Mouse (Mus musculus) WW6 (cell line): ENCODE measurements at regions not wholly inside any gene's neighbourhood (a gene's known extent, or its start where the extent isn't known, plus 50 kb on each side); places are given as distances from the start of the nearest gene placed in this dataset.

Experiments used
- DNase-seq: peaks from one replicate; pipeline ENCODE4 v3.0.0-alpha.2; 2013; ENCODE audit warnings: low read depth, low spot score

DNA sequence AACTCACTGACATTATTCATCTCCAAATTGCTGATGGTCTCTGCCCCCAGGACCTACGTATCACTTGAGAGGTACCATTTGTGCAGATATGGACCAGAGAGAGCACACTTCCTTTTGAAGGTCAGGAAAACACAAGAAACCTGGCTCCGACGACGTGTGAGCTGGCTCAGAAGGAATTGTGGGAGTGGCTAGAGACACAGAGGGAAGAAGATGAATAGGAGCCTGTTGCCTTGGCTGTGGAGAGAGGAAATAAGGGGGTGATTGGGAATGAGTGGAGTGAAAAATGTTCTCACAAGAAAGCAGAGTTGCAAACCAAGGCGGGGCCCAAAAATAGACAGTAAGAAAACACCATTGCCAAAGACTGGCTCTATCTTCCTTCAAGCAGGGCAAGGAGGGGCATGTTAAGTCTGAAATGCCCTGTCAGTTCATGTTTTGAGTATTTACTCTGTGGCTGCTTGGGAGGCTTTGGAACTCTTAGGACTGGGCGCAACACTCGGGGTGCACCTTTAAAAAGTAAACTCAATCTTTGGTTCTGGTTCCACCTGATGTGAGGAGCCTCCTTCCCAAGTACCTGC is 111.6 kb upstream of the Mylip start:
- no peak for DNase-seq

DNA sequence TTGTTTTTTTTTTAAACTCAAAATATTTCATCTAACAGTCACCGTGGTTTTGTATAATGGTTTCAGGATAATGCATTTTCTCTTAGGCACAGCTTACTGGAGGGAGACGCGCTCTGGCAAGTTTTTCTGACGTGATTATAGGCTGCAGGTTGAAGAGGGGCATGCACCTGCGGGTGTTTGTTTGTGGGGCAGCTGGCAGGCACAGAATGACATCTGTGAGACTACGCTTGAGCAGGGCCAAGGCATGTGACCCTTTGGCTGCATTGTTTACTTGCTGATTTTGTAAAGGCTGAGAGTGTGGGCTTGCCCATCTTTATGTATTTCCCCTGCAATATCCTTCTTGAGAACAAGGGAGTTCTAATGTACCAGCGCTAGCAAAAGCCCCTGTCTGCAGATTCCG is 108.4 kb upstream of the Mylip start:
- DNase-seq = no peak

DNA sequence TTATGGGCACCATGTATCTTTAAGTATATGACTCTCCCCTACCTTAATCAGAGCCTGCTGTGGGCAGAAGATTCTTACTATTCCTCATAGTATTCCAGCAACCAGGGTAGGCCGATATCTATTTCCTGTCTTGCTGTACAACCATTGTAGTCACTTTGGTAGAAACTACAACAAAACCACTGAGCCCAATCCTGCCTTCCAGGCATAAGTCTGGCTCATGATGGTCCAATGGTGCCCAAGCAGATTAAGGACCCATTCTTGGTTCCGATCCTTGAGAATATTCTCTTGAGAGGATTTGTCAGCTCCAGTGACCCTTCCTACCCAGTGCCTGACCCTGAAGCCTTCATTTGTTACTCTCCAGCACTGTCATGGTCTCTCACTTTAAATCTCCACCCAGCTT is 102.9 kb upstream of the Mylip start:
- no peak for DNase-seq

DNA sequence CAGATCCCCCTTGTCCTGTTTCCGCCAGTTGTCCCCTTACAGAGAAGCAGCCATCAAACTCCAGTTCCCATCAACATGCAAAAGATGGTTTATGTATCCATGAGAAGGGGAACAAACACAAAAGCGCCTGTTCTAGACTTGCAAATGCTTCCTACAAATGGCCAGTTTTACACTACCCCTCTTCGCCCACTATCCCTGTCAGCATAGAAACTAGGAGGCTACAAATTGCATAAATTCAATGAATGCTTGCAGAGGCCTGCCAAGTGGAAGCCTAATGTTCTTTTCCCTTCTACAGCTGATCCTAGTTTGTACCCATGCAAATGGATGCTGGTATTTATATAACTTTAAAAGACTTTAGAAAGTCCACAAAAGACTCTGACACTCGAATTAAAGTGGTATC is 102.3 kb upstream of the Mylip start:
- DNase-seq = no peak

DNA sequence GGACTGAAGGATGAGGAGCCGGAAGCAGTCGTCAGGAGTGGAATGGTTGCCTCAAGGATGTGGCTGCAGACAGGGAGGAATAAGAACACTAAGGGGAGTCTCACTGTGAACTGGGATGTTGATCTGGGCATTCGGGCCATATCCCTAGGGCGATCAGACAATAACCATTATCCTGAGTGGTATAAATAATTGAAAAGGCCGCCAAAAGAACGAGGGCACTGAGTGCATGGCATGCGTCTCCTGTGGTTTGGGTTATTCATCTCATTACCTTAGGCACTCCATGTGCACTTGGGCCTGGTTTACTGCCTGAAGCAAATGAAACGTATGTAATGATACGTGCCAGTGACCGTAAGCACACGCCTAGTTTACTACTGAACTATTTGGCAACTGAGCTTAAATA is 99.6 kb upstream of the Mylip start:
- no peak for DNase-seq

DNA sequence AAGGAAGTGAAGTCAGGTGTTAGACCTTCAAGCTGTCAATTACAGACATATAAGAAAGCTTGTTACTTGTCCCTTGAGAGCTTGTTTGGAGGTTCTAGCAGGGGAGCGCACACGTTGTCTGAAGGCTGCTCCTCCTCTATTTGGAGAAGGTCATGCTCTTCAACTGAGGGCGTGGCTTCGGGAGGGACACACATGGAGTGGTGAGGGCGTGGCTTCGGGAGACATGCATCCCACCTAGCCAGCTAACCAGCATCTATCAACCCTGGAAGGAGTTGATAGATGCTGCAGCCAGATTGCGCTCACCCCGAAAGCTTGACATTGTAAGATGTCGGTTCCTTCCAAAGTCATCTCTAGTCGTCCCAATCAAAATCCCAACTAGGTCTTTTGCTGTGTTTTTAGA is 94.9 kb upstream of the Mylip start:
- DNase-seq = no peak

DNA sequence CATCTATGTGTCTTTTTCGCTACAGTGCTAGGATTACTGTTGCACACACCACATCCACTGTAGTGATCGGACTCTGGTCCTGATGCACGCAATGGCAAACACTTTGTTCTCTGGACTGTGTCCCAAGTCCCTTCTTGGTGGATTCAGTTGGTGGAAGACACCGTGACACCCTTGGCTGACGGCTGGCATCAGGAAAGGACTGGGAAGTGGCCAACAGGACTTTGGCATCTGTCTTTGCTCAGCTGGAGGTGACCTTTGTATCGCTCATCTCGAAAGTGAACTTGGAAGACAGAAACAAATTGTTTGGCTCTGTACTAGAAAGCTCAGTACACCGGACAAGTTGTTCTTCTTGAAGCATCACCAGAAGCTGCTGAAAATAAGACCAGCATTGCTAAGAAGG is 88.9 kb upstream of the Mylip start:
- DNase-seq = no peak

DNA sequence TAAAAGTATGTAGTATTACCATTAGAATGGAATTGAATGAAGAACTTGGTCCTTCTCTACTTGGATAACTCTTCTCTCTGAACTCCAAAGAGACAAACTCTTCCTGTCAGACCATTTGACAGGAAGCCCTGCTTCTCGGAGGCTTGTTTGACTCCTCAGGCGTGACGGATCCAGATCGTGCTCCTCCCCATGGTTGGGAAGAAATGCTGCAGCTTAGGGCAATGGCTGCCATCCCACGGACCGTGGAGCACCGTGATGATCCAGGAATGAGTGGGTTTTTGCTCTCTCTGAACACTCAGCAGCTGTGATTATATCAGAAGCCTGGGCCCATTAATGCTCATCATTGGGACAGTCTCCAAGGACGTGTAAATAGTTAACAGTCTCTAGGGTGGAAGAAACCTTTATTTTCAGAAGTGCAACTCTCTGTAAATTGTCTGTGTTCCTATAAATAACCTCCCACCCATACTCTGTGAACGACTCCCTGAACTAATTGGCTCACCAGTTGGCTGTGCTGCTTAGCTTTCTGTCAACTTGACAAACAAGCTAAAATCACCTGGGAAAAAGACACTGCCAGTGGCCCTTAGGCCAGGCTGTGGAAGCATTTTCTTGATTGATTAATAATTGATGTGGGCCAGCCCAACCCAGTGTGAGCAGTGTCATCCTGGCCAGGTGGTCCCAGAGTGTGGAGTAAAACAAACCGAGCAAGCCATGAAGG is 88.2 kb upstream of the Mylip start:
- DNase-seq = no peak

DNA sequence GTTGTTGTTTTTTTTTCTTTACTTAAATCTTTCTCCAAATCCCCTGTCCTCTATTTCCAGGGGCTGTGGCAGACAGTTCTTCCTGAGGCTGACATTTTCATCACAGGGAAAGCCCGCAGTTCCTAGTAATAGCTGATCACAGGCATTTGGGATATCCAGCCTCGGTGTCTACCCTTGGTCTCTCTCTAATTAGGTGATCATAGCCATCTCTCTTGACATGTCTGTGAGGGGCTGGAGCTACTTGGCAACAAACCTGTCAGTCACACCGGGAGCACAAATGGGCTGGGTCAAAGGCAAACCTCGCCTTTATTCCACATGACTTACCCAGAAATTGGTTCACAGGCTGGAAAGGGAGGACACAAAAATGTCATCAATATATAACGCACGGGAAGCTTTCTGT is 86.7 kb upstream of the Mylip start:
- no peak for DNase-seq

DNA sequence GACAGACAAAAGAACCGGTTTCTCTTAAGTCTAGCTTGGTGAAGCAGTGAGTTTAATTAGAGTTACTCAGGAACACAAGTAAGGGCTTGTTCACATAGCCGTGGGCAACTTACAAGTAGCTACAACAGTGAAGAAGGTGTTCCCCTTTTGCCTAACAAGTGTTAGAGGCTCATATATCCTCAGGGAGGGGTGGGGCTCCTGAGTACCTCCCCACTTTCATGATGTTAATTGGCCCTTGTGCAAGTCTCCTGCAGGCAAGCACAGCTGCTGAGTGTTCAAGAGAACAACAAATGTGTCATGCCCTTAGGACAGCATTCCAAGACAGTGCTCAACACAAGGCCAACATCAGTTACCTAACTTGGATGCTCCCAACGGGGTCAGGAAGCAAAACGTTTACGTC is 83.4 kb upstream of the Mylip start:
- peak; percentile 33 for DNase-seq

DNA sequence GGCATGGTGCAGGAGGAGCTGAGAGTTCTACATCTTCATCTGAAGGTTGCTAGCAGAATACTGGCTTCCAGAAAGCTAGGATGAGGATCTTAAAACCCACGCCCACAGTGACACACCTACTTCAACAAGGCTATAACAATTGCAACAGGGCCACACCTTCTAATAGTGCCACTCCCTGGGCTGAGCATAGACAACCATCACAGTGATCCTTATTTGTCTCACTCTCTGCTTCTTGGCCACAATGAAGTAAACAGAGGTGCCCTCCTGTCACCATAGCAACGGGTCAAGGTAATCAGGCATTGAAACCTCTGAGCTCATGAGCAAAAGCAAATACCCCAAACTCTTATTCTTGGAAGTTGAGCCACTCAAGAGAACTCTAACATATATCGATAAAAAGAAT is 82.3 kb upstream of the Mylip start:
- no peak for DNase-seq

DNA sequence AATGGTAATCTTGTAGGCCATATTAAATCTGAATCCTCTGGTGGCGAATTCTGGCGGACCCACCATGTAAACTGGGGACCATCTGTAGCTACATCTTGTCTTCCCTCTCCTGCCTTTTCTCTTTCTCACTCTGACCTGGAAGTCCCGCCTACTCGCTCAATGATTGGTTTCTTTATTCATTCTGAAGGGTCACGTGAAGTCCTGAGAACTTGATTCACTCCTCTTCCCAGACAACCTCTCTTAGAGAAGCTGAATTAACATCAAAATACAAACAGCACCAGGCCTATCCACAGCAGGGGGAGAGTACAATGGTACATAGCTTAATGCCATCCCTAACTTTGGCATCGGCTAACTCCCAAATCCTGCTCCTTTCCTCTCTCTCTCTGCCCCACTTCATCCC is 69.9 kb upstream of the Mylip start:
- DNase-seq = no peak

DNA sequence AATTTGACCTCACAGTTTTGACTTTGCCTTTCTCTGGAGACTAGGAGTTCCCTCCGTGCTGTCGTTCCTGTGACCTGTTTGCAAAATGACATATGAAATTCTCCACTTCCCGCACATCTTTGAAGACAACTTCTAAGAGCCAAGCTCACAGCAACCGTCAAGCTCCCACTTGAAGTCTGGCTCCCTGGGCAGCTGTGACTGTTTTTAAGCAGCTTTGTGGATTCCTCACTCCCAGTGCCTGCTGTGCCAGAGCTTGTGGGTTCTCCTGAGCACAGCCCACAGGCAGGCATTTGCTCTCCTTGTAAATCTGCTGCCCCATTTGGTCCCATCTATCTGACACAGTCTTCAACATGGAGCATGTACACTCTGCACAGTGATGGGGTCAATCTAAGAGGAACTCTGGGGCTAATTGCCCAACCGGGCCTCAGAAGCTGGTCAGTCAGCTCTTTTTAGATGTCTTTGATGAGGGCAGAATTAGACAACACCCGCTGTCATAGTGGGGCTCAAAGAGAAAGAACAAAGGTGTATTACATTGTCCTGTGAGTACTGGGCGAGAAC is 63.7 kb upstream of the Mylip start:
- no peak for DNase-seq

DNA sequence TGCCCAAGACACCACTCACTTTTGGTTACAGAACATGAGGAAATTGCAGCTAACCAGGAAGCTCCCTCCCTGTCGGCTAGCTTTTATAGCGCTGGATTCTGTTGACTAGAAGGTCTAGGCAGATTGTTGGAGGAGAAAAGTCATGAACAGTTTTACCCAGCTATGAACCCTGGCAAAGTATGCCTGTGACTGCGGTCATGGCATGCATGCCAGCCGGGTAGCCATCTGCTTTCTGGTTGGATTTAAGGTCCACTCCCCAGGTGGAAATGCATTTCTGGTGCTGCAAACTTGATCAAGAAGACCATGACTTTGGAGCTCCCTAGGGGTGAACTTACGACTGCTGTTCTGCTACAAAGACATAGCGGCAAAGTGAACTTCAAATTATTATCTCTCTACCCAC is 62.8 kb upstream of the Mylip start:
- no peak for DNase-seq

DNA sequence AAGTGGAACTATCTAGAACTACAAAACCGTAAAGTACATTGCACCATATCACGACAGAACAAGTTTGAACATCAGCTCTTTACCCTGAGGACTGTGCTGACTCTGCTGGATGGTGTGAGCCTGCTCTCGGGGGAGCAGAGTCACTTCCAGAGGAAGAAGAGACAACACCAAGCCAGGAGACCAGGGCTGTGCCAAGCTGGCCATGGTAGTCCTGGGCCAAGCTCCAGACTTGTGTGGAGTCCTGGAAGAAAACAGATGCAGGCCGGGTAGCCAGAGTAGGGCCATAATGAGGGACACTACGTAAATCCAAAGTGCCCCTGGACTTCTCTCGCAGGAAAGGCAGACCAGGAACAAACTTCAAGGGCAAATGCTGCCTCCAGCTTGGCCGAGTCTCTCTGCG is 59.0 kb upstream of the Mylip start:
- no peak for DNase-seq

DNA sequence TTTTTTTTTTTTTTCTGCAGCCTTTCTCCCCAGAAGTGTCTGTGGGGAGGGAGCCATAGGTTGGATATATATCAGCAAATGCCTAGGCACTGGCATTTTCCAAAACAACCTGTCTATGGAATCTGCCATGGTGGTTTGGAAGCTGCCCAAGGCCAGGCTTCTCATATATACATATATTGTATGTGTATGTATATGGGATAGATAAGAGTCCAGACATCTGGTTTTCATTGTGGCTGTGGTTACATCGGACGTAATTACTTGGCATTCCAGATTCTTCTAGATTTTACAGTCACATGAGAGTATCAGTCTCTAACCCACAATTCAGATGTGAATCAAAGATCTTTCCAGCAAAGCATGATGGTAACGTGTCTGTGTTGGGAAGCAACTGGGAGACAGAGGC is 57.5 kb upstream of the Mylip start:
- DNase-seq = no peak

DNA sequence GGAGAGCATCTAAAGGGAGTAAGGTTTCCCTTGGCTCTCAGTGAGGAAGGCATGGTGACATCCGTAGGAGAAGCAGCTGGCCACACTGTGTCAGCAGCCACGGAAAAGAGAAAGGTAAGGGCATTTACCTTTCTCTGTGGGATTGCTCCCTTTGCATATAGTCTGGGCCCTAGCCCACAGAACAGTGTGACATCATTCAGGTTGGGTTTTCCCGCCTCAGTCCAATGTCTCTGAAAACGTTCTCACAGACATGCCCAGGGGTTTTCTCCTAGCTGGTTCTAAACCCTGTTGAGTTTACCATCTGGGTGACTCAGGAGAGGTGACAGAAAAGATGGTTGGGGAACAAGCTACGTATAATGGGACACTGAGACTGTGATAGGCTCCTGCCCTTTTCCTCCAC is 55.9 kb upstream of the Mylip start:
- no peak for DNase-seq
